Mouse (Mus musculus) intestine, embryonic 16.5 days (tissue): Measurements from ENCODE around the gene Olfr478. TPM values are rescaled to one million over a fixed set of nuclear protein-coding genes. Genes with fewer than 3 reads are reported as not detected.
"Not testable (repeated sequence)": the region's sequence is repeated elsewhere in the genome, so short reads cannot be mapped to it uniquely, and the experiment has no call there.

Experiments used
- ATAC-seq: fragments of 200-750 bp; cut with Nextera tagmentation; 2 replicates; pipeline ENCODE4 v1.8.0; 2017; ENCODE audit warnings: moderate TSS enrichment, moderate library complexity
- H3K27ac ChIP-seq: fragments of 300-500 bp; sonication (generic); 2 replicates; pipeline ENCODE4 v1.5.1; 2014; ENCODE audit warnings: mild to moderate bottlenecking, low read length
- H3K27me3 ChIP-seq: fragments of 300-500 bp; sonication (generic); replicated peaks from 2 replicates; pipeline ENCODE4 v1.6.1; 2014; ENCODE audit warnings: low read length, control low read depth, mixed read lengths; ENCODE audit not compliant: control insufficient read depth, insufficient read depth
- H3K36me3 ChIP-seq: fragments of 300-500 bp; sonication (generic); 2 replicates; pipeline ENCODE4 v1.6.1; 2014; ENCODE audit warnings: low read length, control low read depth; ENCODE audit not compliant: control insufficient read depth, insufficient read depth
- H3K4me1 ChIP-seq: fragments of 300-500 bp; sonication (generic); 2 replicates; pipeline ENCODE4 v1.6.1; 2014; ENCODE audit warnings: low read length, control low read depth, mixed read lengths; ENCODE audit not compliant: control insufficient read depth, insufficient read depth
- H3K4me2 ChIP-seq: fragments of 300-500 bp; sonication (generic); 2 replicates; pipeline ENCODE4 v1.6.1; 2014; ENCODE audit warnings: low read depth, low read length, control low read depth
- H3K4me3 ChIP-seq: fragments of 300-500 bp; sonication (generic); 2 replicates; pipeline ENCODE4 v1.5.1; 2014; ENCODE audit warnings: mild to moderate bottlenecking, low read length
- H3K9ac ChIP-seq: fragments of 300-500 bp; sonication (generic); 2 replicates; pipeline ENCODE4 v1.6.1; 2014; ENCODE audit warnings: low read depth, low read length
- H3K9me3 ChIP-seq: fragments of 300-500 bp; sonication (generic); 2 replicates; pipeline ENCODE4 v1.6.1; 2016; ENCODE audit warnings: low read length, control low read depth; ENCODE audit not compliant: control insufficient read depth
- whole genome bisulfite sequencing: fragments of 180-500 bp; shearing (Covaris S2); extraction: QIAGEN DNeasy Blood & Tissue Kit; methylation state at CpG from one replicate; pipeline ENCODE4 v1.1.7; 2014; 5-methylcytosine and 5-hydroxymethylcytosine counted together
- polyA plus RNA-seq: library from polyadenylated mRNA; unstranded; fragments of >200 nt; fragmentation: Nextera tagmentation; extraction: Ambion mirVana; gene quantifications from 2 replicates; pipeline ENCODE4 v1.2.1, GENCODE M21; 2015

The Olfr478 gene
- not detected in 2 replicates for polyA plus RNA-seq

- Histone ChIP-seq H3K36me3 (no peaks in the 10 kb centered on the region), H3K4me3 (no peak within 1 kb of the TSS), H3K4me2 (no peak within 1 kb of the TSS), H3K9ac (no peak within 1 kb of the TSS), H3K27ac (no peak within 1 kb of the TSS), H3K27me3 (no peaks in the 10 kb centered on the region), H3K9me3 (no peaks in the 10 kb centered on the region), H3K4me1 (no peaks in the 10 kb centered on the region)
- no peak for ATAC-seq
- 81% methylated on average over 3 of the region's 3 CpGs for WGBS
Measured at GRCm38 (mm10) chr7:108033889-108034288, at the start of gene Olfr478. Gene Olfr478, minus strand, starts transcription at chr7:108033989.

DNA sequence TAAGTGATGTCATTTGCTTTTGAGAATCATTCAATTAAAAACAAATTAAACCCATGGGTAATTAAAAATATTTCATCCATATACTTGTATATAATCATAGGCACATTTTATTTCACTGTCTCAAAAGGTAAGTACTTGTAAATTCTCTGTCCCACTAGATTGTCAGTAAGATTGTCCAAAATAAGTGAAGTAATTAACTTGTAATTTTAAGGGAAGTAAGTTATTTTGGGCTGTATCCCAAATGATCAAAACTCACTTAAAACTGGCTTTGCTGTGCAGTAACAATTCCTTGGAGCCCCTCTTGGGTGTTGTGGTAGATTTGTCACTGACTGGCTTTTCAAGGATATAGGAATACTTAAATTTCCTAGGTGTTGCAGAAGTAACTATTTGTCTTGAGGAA lies 45.8 kb upstream of the Olfr478 start, which contains the start of gene Olfr481:
TSS of gene Olfr481 (plus strand) at position 301 of the 400 bp plus-strand sequence.
- H3K4me2 ChIP-seq, result no peak within 1 kb of the TSS
- no peak within 1 kb of the TSS for H3K27ac ChIP-seq
- no peak for ATAC-seq
- H3K36me3 ChIP-seq, result no peaks in the 10 kb centered on the region
- H3K9ac ChIP-seq, result no peak within 1 kb of the TSS
- H3K4me1 ChIP-seq, result no peaks in the 10 kb centered on the region
- no peaks in the 10 kb centered on the region for H3K9me3 ChIP-seq
- H3K27me3 ChIP-seq, result no peaks in the 10 kb centered on the region
- no peak within 1 kb of the TSS for H3K4me3 ChIP-seq

DNA sequence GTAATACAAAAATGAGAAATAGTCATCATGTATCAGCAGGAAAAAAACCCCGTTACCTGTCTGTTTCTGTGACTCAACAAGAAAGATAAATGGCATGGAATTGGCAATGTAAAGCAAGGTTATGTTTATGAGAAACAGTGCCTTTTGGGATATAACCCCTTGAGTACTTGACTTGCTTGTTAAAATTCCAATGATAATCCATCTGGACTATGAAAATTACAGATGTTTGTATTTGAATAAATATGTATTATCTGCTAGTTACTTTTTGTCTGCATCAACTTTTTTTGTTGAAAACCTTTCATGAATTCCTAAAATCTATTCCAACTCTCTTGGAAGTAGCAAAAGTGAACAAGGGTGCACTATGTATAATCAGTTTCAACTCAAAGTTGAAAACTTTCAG lies 33.5 kb upstream of the Olfr478 start, which contains the start of gene Olfr480:
TSS of gene Olfr480 (minus strand) at position 101 of the 400 bp plus-strand sequence.
- Histone ChIP-seq H3K9me3 (no peaks in the 10 kb centered on the region), H3K4me3 (no peak within 1 kb of the TSS), H3K27ac (no peak within 1 kb of the TSS), H3K4me2 (no peak within 1 kb of the TSS), H3K27me3 (no peaks in the 10 kb centered on the region), H3K9ac (no peak within 1 kb of the TSS), H3K36me3 (no peaks in the 10 kb centered on the region), H3K4me1 (no peaks in the 10 kb centered on the region)
- ATAC-seq, result no peak
- 77% methylated on average over 1 of the region's 1 CpGs for WGBS

GRCm38 (mm10) chr7:108050393-108050792 lies 16.6 kb upstream of the Olfr478 start, which contains the start of gene Olfr479:
Gene Olfr479, plus strand, starts transcription at chr7:108050693.
- Histone ChIP-seq H3K4me1 (no peaks in the 10 kb centered on the region), H3K4me3 (no peak within 1 kb of the TSS), H3K9me3 (no peaks in the 10 kb centered on the region), H3K4me2 (no peak within 1 kb of the TSS), H3K9ac (no peak within 1 kb of the TSS), H3K27me3 (no peaks in the 10 kb centered on the region), H3K27ac (no peak within 1 kb of the TSS), H3K36me3 (no peaks in the 10 kb centered on the region)
- no peak for ATAC-seq
- 93% methylated on average over 2 of the region's 2 CpGs for WGBS

GRCm38 (mm10) chr7:108014256-108014655 lies 19.5 kb downstream of the Olfr478 start:
- H3K4me2 ChIP-seq, H3K27ac ChIP-seq, H3K36me3 ChIP-seq, ATAC-seq, H3K9me3 ChIP-seq, H3K27me3 ChIP-seq, H3K4me1 ChIP-seq, H3K4me3 ChIP-seq, H3K9ac ChIP-seq: not testable (repeated sequence)

GRCm38 (mm10) chr7:107986393-107986792 lies 47.4 kb downstream of the Olfr478 start, which contains the start of gene Olfr477:
Gene Olfr477, plus strand, starts transcription at chr7:107986693.
- Histone ChIP-seq H3K27ac (no peak within 1 kb of the TSS), H3K4me1 (no peaks in the 10 kb centered on the region), H3K9me3 (no peaks in the 10 kb centered on the region), H3K9ac (no peak within 1 kb of the TSS), H3K4me3 (no peak within 1 kb of the TSS), H3K27me3 (no peaks in the 10 kb centered on the region), H3K4me2 (no peak within 1 kb of the TSS), H3K36me3 (no peaks in the 10 kb centered on the region)
- ATAC-seq, result no peak
- 76% methylated on average over 2 of the region's 2 CpGs for WGBS

Other genes starting within 250 kb of the Olfr478 start
- gene Ovch2, start 232.8 kb downstream of the Olfr478 start, polyA plus RNA-seq, result not detected in 2 replicates
- not detected in 2 replicates for gene Olfr467, start 221.7 kb downstream of the Olfr478 start, polyA plus RNA-seq
- not detected in 2 replicates for gene Olfr469, start 208.4 kb downstream of the Olfr478 start, polyA plus RNA-seq
- gene Olfr470, start 186.5 kb downstream of the Olfr478 start, polyA plus RNA-seq, result not detected in 2 replicates
- not detected in 2 replicates for gene Olfr472, start 136.1 kb downstream of the Olfr478 start, polyA plus RNA-seq
- not detected in 2 replicates for gene Olfr473, start 103.5 kb downstream of the Olfr478 start, polyA plus RNA-seq
- gene Olfr474, start 79.3 kb downstream of the Olfr478 start, polyA plus RNA-seq, result not detected in 2 replicates
- gene Olfr476, start 69.2 kb downstream of the Olfr478 start, polyA plus RNA-seq, result not detected in 2 replicates
- not detected in 2 replicates for gene Olfr477, start 47.3 kb downstream of the Olfr478 start, polyA plus RNA-seq
- gene Olfr479, start 16.7 kb upstream of the Olfr478 start, polyA plus RNA-seq, result not detected in 2 replicates
- not detected in 2 replicates for gene Olfr480, start 33.4 kb upstream of the Olfr478 start, polyA plus RNA-seq
- gene Olfr481, start 45.9 kb upstream of the Olfr478 start, polyA plus RNA-seq, result not detected in 2 replicates
- 0.06 TPM in 1 of 2 replicates, not detected in the other for gene Olfr482, start 63.6 kb upstream of the Olfr478 start, polyA plus RNA-seq
- not detected in 2 replicates for gene Olfr483, start 66.9 kb upstream of the Olfr478 start, polyA plus RNA-seq
- gene Olfr484, start 93.5 kb upstream of the Olfr478 start, polyA plus RNA-seq, result not detected in 2 replicates
- gene Olfr485, start 125.9 kb upstream of the Olfr478 start, polyA plus RNA-seq, result not detected in 2 replicates
- gene Olfr486, start 138.8 kb upstream of the Olfr478 start, polyA plus RNA-seq, result not detected in 2 replicates
- gene Olfr487, start 180.6 kb upstream of the Olfr478 start, polyA plus RNA-seq, result not detected in 2 replicates
- not detected in 2 replicates for gene Olfr488, start 224.4 kb upstream of the Olfr478 start, polyA plus RNA-seq